Mouse (Mus musculus): Measurements from ENCODE around the gene Hnrnpc.

The Hnrnpc gene

DNA sequence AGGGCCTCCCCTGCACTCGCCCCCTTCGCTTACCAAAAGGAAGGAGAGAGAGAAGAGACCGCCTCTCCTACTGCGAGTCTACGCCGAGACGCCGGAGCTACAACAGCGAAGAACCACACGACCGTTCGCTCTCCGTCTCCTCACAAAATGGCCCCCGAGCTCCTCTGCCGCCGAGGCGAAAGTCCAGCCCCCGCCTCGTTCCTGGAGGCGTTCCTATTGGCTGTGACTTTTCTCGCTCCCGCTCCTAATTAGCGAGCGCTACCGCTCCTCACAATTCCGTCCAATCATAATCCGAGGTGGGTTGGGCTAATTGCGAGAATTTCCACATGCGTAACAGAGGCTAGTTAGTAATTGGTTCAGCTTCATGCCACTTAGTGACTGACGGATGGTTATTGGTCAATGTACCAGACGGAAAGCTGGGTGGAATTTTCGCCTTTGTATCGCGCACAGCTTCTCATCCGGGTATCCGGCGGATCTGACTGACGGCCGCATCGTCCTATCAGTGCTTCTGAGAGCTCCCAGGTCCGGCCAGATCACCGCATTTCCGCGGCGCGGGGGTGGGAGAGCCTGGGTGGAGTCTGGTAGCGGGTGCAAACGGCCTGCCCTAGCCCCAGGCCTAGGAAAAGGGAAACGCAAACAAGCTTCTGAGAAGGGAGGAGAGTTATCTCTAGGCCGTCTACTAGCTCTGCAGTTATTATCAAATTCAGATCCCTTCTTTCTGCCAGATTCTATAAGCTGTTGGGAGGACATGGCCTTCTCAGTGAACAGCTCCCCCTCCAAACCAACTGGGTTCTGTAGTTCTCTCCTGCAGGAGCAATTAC, at the start of gene Hnrnpc:
TSS of gene Hnrnpc (minus strand) at position 173 of the 821 bp plus-strand sequence.
- DNase-seq (ENCODE audit: low read depth, low spot score): peak; percentile 100

DNA sequence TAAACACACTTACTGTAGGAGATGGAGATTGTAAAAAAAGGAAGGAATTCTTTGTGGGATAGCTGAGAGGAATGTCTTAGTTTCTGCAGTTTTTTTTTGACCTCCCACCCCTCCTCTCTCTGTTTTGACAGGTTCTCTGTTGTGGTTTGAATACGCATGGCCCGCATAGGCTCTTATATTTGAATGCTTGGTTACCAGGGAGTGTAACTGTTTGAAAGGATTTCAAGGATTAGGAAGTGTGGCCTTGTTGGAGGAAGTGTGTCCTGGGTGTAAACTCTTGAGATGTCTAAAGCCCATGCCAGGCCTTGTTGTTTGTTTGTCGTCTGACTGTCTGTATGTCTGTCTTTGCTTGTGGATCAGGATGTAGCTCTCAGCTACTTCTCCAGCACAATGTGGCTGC, 48.8 kb upstream of the Hnrnpc start:
- no peak for DNase-seq (ENCODE audit: low read depth, low spot score)

DNA sequence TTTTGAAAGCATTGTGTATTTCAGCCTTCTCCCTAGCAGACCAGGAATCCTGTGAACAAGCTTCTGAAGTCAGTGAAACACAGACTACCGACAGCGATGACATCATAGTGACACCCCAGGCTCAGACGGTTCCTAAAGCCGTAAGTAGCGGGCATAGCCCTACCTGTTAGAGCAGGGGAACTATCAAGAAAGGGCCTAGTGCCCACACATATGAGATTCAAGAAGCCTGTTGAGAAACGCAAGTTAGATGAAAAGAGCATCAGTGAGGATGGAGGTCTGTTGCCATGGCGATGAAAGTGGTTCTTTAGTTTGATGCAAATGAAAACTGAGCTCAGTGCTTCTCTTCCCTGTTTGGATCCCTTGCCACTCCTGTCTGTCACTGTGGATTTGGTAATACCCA, 48.4 kb upstream of the Hnrnpc start:
- DNase-seq (ENCODE audit: low read depth, low spot score): no peak

- no peak for DNase-seq (ENCODE audit: low read depth, low spot score)
Measured at GRCm38 (mm10) chr14:52149888-52150287, 46.1 kb upstream of the Hnrnpc start.

- peak; percentile 72 for DNase-seq (ENCODE audit: low read depth, low spot score)
Measured at GRCm38 (mm10) chr14:52146540-52146939, 42.7 kb upstream of the Hnrnpc start.

DNA sequence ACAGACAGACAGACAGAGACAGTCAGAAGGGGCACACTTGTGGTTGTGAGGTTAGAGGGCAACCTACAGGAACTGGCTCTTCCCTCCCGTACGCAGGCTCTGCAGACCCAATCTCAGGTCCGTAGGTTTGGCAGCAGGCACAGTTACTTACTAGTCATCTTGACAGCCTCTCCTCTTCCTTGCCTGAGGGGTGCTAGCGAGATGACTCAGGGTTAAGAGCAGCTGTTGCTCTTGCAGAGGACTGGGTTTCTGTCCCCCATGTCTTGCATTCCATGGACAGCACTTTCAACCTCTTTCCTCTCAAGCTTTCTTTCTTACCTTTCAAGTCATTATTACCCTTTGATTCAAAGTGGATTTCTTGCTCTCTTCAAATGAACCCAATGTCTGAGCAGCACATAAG, 40.3 kb upstream of the Hnrnpc start:
- DNase-seq (ENCODE audit: low read depth, low spot score): no peak

- DNase-seq (ENCODE audit: low read depth, low spot score): no peak
Measured at GRCm38 (mm10) chr14:52141445-52142127, 37.8 kb upstream of the Hnrnpc start.

DNA sequence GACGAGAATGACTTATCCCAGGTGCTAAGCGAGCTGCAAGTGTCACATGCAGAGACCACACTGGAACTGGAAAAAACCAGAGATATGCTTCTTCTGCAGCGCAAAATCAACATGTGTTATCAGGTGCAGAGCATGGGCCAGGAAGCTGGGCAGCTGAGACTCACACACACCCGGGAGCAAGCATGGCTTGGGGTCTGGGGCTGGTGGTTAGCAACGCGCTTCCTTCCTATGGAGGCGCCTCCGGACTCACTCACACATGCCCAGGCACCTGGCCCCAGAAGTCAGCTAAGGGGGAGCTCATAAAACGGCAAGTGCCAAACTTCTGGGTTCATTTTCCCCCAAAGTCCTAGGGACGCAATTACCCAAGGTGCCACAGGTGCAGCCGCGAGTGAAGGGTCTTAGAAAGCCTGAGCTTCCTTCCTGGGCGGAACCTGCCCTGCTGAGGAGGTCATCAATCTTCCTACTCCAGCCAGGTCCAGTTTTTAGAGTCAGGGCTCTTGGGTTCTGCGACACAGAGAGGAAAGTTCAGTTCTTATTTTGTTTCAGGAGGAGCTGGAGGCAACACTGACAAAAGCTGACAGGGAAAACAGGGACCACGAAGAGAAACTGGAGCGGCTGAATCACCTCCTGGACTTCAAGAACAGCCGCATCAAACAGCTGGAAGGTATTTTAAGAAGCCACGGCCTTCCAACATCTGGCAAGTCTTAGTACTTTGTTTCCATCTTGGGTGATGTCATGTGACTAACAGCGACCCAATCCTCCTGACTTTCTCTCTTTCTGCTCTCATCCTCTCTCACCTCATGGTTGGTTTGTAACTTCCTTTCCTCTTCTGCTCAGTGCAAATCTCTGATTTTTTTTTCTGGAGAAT, 37.0 kb upstream of the Hnrnpc start:
- no peak for DNase-seq (ENCODE audit: low read depth, low spot score)

DNA sequence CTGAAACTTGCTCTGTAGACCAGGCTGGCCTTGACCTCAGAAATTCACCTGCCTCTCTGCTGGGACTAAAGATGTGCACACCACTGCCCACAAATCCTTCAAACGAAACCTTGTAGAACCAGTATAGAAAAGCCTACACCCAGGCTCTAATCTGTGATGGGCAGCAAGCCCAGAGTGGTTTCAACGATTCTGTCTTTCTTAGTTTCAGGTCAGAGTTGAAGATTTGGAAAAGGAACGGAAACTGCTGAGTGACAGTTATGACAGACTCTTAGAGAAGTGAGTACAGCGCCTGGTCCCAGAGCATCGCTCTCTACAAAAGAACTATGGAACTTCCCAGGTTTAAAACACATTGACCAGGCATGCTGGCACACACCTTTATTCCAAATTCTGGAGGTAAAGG, 29.8 kb upstream of the Hnrnpc start:
- DNase-seq (ENCODE audit: low read depth, low spot score): no peak

DNA sequence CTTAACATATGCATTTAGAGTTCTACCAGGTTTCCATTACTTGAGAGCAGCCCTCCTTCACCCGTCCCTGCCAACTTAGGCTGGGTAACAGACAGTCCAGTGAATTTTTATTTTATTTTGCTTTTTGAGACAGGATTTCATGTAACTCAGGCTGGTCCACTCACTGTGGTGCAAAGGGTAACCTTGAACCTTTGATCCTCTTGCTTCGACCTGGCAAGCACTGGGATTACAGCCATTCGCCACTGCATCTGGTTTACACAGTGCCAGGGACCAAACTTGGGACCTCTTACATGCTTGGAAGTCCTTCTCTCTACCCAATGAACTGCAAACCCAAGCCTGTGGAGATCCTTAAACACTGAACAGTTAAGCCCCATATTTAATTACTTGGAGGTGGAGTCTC, 20.8 kb upstream of the Hnrnpc start:
- DNase-seq (ENCODE audit: low read depth, low spot score): no peak

- peak; percentile 50 for DNase-seq (ENCODE audit: low read depth, low spot score)
Measured at GRCm38 (mm10) chr14:52123918-52124317, 20.1 kb upstream of the Hnrnpc start.

GRCm38 (mm10) chr14:52120169-52120568, 16.3 kb upstream of the Hnrnpc start:
- no peak for DNase-seq (ENCODE audit: low read depth, low spot score)

DNA sequence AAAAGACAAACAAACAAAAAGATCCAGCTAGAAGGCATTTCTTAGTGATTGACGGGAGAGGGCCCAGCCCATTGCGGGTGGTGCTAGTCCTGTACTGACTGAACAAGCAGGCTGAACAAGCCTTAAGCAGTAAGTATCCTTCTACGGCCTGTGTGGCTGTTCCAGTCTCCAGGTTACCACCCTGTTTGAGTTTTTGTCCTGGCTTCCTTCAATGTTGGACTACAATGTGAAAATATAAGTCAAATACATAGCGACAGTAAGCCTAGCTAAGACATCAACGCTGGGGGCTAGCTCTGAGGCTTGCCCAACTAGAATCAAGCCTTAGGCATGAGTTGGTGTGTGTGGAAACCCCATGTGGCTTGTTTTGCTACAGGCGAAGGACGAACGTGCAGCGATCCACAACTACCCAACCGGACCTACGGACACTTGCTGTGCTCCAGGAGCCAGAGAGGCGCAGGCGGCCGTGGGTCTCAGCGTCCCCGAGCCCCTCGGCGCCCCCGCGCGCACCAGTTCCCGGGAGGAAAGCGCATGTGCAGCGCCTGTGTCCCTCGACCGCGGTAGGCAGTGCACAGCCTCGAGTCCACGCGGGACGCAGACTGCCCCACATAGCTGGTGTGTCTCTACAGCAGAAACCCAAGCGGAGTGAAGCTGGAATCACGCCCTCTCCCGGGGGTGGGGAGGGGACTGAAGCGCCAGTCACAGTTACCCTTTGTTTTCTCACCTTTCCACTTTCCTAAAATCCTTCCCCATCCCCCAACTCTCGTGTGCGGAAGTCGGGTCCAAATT, 15.2 kb upstream of the Hnrnpc start:
- DNase-seq (ENCODE audit: low read depth, low spot score): peak; percentile 84

GRCm38 (mm10) chr14:52118456-52118822, 14.6 kb upstream of the Hnrnpc start:
- DNase-seq (ENCODE audit: low read depth, low spot score): no peak

DNA sequence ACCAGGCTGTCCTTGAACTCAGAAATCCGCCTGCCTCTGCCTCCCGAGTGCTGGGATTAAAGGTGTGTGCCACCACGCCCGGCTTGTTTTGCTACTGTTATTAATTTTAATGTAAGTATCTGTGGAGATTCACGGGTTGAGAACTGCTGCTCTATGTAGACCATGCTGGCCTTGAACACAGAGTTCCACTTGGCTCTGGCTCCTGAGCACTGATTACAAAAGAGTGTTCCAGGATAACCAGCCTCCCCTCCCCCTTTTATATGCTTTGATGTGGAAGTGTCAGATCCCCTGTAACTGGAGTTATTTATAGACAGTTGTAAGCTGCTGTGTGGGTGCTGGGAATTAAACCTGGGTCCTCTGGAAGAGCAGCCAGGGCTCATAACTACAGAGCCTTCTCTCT, 13.4 kb upstream of the Hnrnpc start:
- no peak for DNase-seq (ENCODE audit: low read depth, low spot score)

- peak; percentile 89 for DNase-seq (ENCODE audit: low read depth, low spot score)
Measured at GRCm38 (mm10) chr14:52114101-52114500, 10.3 kb upstream of the Hnrnpc start.

GRCm38 (mm10) chr14:52110346-52110745, 6.5 kb upstream of the Hnrnpc start, which contains the start of gene Rpgrip1:
Rpgrip1 (plus strand) TSS chr14:52110704.
- no peak for DNase-seq (ENCODE audit: low read depth, low spot score)

DNA sequence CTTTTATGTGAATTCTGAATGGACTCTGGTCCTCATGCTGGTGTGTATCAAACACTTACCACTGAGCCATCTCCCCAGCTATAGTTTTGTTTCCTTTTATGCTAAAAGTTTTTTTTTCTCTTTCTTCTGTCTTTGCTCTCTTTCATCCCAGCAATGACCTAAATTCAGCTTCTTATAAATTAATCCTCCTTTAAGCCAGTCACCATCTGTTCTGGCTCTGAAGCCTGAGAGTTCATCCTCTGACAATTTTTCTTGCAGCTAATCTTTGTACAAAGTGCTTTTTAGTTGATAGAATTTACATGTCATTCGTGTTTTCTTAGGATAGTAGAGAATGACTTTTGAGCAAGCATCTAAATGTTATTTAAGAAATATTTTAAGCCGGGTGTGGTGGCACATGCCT, 4.2 kb upstream of the Hnrnpc start:
- no peak for DNase-seq (ENCODE audit: low read depth, low spot score)

GRCm38 (mm10) chr14:52106741-52107140, 2.9 kb upstream of the Hnrnpc start:
- DNase-seq (ENCODE audit: low read depth, low spot score): peak; percentile 36

- no peak for DNase-seq (ENCODE audit: low read depth, low spot score)
Measured at GRCm38 (mm10) chr14:52105308-52105707, 1.5 kb upstream of the Hnrnpc start.

GRCm38 (mm10) chr14:52104677-52105285, 953 bp upstream of the Hnrnpc start:
- DNase-seq (ENCODE audit: low read depth, low spot score): peak; percentile 30
